Mouse (Mus musculus) cerebellum, postnatal 4 days (tissue): ENCODE results near the gene Emc7.
A peak's percentile ranks its signal among the peaks of the same experiment; 100 is the strongest.

Source experiments
- DNase-seq, 2 experiments: peaks; one replicate each; pipeline ENCODE4 v3.0.0; 2022; ENCODE audit warnings: low spot score in 2 of 2, mixed read lengths in 1 of 2

Gene Emc7

DNA sequence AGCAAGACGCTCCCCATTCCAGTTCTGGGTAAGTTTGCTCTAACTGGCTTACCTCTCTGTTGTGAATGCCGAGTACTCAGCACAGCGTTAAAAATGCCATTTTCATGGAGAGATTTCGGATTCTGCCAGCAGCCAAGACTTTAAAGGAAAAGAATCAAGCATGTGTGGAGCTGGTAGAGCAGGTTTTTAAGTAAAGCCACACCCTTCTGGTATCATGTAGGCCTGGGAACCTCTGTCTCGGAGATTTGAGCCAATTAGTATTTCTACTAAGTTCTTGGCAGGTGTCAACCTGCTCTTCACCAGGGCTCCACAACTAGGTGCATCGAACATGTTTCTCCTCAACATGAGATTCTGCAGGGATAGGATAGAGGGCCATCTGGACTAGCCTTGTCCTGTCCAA lies 21.8 kb downstream of the Emc7 start:
- no peak for DNase-seq

DNA sequence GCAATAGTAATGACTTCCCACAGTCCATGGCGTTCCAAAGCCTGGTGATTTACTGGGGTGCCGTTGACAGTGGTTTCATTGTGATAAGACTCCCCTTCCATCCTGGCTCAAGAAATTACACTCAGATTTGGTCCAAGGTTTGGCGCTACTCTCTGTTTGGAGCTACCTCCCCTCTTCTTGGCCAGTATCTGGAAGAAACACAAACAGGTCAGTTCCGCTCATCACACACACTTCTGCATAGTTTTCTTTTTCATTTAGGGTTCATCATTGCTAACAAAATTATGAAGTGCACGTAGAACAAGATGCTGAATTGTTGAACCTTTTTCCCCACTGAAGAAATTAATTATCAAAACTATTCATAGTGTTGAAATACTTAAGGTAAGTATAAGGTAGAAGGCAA lies 25.9 kb downstream of the Emc7 start, which contains the start of gene Chrm5:
TSS of gene Chrm5 (minus strand) at position 101 of the 400 bp plus-strand sequence.
- DNase-seq = no peak

DNA sequence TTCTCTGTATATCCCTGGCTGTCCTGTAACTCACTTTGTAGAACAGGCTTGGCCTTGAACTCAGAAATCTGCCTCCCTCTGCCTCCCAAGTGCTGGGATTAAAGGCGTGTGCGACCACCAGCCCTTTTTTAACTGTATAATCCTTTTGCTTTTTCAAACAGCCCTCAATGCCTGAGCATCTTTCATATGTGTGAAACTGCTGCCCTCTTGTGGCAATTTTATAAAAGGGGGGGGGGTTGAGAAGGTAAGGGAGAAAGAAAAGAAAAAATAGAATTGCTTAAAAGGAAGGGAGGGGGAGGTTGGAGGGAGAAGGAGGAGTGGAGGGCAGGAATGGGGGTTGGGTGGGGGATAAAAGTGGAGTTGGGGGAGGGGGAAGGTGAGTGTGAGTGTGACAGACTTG lies 26.8 kb downstream of the Emc7 start:
- peak in 1 of 2 experiments; percentile 17 for DNase-seq

DNA sequence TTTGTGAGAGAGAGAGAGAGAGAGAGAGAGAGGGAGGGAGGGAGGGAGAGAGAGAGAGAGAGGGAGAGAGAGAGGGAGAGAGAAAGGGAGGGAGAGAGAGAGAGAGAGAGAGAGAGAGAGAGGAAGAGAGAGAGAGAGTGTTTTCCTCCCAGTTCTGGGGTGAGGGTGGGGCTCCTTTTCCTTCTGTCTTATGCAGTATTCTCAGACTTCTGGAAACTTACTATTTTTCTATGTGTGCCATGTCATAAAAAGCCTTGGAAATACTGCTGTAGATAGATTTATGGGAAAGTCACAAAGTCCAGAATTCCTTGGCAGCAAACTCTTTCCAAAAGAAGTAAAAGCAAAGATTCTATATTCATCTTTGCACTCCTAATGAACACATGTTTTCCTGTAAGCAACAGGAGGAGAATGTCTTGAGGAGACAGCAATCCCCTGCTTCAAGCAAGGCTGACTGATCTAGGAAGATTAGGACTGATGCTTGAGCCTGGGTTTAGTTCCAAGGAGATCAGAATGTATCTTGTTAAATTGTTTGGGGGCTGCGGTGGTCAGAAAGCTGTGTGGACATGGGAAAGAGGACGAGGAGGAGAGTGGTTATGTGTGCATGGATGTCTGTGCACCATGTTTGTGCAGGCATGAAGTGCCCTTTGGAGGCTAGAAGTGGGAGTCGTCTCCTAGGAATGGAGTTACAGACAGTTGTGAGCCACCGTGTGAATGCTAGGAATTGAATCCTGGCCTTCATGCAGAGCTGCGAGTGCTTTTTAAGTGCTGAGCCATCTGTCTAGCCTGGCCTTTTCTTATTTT lies 27.9 kb downstream of the Emc7 start:
- no peak for DNase-seq

DNA sequence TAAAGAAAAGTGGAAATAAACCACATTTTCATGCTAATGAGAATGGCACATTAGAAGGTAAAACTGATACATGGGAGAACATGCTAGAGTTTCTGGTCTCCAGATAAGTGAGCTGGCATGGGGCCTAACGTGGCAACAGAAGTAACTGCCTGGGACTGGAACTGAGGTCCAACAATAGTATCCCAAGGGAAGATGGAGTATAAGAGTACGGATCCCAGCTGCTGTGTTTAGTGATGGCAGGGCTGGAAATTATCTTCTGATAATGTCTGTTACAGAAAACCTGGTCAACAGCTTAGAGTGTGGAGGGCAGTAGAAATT lies 28.5 kb downstream of the Emc7 start:
- no peak for DNase-seq

DNA sequence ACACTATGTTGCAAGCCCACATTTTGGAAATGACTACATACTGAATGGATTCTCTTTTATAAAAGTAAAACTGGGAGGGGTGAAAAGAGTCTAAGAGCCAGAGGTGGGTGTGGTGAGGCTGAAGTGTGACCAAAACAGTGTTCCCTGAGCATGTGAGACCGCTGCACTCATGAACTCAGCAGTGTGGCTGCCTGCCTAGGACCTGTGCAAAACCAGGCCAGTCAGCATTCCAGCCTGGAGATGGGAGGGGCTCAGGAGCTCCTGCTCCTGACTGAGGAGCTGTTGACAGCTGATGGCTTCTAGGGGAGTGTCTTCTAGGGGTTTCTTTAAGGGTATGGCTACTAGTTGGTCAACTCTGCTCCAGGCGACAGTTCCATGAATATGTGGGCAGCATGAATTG lies 30.1 kb downstream of the Emc7 start:
- no peak for DNase-seq

DNA sequence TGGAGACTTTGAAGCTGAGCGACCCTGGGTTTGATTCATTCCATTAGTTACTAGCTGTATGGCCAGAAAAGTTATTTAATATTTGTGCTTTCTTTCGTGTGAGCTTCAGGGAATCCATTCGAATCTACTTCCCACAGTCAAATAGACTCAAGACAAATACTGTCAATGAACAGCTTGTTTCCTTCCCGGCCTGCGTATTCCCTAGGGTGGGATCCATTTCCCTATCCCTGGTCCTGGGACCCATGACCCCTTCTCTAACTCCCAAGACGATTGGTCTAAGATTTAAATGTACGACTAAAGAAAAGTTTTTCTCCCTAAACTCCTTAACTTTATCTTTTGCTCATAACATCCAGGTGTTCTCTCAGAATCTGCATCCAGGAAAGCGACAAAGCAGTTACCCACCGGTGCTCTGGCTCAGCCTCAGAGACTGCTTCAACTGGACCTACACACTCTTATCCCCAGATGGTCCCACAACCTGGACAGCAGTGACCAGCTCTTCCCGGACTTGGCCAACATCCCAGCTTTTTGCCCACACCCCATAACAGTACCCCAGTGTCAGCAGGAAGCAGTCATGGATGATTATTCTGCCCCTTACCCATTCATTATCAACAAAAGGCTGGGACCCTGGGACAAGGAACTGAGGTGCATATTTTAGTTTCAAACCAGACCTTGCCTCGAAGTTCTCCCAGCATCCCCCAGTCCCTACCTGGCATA lies 35.8 kb downstream of the Emc7 start:
- no peak for DNase-seq

DNA sequence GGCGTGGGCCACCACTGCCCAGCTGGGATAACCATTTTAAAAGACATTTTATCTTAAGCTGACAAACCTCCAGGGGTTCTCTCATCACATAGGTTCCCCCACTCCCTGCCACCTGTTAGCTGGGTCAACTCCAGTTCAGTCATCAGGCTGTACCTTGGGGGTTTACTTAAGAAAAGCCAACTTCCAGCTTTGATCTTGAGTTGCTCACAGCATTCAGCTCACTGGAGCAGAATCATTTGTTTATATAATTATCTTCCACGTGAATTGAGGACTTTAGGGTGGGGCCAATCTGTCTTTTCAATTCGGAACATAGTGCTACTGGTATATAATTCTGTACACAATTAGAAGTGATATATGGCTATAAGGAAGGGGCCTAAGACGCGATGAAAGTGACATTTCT lies 36.8 kb downstream of the Emc7 start:
- DNase-seq = no peak

DNA sequence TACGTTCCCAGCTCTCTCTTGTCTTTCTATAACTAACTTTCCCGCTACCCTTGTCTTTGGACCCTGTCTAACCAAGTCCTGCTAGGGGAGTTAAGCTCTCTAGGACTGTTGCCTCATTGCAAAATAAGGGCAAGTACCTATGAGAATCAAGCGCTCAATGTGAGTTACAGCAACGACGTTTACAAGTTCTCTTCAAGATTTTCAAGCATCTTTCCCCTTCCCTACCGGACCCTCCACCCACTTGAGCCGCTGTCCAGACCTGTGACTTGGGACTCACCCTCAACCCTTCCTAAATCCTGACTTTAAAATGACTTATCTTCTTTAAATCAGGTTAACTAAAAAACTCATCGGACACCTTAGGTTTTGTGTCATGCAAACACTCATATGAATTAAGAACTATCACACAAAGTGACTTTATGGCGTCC lies 37.6 kb downstream of the Emc7 start:
- no peak for DNase-seq

DNA sequence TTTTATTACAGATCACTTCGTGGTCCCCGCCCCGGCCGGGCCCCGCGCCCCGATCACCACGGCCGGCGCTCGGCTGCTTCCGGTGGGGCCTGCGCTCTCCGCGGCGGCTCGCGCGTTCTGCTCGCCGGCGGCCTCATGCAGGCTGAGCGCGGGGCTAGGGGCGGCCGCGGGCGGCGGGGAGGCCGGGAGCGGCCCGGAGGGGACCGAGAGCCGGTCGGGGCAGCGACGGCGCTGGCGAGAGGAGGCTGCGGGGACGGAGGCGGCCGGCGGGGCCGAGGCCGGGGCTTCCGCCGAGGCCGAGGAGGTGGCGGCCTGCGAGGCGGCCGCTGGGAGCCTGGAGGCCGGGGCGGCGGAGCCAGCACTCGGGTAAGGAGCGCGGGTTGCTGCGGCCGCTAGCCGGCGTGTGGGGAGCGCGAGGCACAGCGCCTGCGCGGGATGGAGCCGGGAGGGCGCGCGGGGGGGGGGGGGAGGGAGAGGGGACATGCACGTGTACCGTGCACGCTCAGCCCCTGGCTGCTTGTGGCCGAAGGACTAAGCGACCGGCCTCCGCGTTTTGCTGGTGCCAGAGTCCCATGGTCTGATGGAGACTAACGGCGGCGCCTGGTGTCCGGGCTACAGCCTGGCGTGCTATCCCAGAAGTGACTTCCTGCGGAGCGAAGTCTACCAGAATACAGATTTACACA lies 38.2 kb downstream of the Emc7 start, which contains the start of gene Aven:
TSS of gene Aven (plus strand) at position 109 of the 683 bp plus-strand sequence.
- peak; percentile 71 to 85 for DNase-seq

DNA sequence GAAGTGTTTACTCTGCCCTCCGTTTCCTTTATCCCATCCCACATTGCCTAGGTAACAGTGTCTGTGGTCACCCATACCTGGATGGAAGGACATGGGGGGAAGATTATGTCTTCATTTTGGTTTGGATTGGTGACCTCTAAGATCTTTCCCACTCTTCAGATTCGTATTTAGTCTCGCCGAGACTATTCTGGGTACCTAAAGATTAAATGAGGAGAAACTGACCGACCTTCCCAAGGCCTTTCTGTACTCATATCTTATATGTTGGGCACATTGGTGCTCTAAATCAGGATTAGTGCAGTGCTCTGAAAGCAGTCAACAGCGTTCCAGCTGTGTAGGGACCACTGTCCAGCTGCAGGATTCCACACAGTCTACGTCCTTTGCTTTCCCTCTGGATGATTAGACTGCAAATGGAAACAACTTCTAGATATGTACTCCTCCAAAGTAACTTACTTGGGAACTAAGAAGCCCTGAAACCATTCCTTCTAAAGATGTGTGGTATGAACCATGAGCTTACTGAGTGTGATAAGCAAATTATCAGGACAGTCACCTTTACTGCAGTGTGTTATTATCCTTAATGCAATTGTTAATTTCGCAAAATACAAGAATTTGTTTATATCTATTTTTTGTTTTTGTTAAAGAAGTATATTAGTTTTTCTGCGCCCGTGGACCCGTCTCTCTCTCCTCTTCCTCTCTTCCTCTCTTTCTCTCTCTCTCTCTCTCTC lies 38.9 kb downstream of the Emc7 start:
- DNase-seq = no peak

DNA sequence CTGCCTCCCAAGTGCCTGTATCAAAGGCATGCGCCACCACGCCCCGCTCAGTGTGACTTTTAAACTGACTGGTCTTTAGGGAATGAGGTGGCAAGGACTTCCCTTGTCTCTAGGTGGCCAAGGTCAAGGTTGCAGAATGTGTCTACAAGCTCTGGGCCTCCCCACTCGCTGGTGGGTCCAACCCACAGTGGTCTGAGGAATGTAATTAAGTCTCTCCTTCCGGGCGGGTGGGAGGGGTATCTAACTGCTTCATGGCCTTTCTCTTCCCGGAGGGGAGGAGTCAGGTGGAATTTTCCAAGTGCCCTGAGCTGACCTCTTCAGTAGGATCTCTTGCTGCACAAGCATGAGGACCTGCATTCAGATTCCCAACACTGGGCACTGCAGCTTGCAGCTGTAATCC lies 43.1 kb downstream of the Emc7 start:
- DNase-seq = no peak

DNA sequence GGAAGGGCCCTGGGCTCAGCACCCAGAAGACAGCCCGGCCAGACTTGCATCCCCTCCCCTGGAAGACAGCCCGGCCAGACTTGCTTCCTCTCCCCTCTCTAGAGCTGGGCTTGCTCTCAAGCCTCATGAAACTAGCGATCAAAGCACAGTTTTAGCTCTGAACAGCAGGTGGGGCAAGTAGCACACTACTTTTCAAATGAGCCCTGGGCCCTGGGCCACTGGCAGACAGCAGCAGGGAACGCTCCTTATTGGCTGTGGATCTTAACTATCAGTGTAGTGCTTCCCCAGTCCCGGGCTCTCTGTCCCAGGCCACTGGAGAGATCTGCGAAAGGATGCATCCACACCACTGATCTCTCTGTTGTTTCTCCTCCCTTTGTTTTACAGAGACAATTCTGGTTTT lies 46.4 kb downstream of the Emc7 start:
- DNase-seq = peak; percentile 39 to 62

DNA sequence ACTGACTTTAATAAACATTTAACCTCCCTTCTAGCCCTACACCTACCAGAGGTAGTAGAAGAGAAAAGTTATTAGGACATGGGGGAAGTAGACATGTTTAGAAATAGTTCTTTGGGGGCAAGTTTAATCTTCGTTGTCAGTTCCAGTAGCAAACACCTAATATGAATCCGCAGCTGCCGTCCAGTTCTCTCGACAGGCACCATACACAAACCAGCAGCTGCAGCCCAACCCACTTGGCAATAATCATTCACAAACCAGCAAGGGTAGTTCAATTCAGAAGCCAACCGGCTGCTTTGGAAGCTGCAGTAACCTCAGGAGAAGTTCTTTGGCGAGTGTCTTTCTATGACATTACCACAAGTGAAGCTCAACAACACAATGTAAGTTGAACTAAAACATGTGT lies 49.2 kb downstream of the Emc7 start:
- DNase-seq = no peak

DNA sequence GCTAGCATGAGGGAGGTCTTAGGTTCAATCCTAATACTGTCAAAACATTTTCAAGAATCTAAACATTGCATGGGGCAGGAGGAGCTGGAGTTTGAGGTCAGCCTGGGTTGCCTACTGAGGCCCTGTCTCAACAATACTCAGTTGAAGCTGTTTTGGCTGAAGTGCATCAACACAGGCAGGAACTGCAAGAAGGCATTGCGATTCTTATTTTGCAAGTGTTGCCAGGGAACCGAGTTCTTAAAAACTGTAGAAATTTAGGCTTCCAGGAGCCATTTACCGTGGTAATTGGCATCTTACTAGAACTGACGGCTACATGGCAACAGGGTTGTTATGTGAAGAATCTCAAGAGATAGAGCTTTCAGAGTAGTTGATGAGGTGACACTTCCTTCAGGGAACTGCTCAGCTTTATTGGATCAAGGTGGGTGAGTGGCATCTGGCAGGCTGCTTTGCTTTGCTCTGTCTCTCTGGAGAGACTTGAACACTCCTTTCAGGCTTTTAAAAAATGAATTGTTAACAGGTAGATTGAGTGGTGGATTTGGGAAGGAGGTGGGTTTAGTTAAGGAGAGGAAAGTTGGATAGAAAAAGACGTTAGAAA lies 52.1 kb downstream of the Emc7 start:
- no peak for DNase-seq

DNA sequence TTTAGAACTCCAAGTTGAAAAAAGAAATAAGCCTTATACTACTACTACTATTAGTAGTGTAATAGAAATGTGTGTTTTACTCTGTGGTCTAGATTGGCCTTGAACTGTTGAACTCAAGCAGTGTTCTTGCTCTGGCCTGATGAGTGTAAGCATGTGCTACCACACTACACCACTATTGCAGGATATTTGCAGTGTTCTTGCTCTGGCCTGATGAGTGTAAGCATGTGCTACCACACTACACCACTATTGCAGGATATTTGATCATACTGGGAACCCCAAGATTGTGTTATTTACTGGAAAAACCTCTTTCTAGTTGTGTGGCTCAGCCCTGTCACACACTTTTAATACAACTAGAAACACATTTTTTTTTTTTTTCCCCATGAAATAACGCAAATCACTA lies 52.6 kb downstream of the Emc7 start:
- DNase-seq = no peak

DNA sequence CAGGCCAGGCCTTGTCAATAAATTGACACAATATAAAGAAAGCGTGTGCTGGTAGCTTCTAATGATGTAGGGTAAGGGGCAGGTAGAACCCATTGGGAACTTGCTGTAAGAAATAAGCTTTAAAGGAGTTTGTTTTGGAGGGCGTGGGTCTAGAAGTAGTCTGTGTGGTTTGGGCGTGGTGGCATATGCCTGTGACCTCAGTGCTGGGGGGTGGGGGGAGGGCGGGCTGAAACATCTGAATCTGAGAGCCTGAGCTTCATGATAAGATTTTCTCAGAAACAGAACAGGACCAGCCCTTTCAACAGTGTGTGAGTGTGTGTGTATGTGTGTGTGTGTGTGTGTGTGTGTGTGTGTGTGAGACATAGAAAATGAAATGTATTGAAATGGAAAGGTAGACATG lies 55.3 kb downstream of the Emc7 start:
- no peak for DNase-seq

DNA sequence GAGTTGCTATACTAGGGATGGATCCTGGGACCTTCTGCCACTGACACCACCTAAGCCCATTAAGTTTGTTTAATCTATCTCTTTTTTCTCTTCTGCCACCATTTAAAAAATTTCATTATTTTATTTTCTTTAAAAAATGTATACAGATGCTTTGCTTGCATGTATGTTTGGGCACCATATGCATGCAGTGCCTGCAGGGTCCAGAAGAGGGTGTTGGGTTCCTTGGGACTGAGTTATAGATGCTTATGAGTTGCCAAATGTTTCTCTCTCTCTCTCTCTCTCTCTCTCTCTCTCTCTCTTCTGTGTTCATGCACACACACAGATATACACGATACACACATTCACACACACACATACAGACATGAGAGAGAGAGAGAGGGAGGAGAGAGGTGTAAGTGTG lies 58.2 kb downstream of the Emc7 start:
- DNase-seq = no peak

DNA sequence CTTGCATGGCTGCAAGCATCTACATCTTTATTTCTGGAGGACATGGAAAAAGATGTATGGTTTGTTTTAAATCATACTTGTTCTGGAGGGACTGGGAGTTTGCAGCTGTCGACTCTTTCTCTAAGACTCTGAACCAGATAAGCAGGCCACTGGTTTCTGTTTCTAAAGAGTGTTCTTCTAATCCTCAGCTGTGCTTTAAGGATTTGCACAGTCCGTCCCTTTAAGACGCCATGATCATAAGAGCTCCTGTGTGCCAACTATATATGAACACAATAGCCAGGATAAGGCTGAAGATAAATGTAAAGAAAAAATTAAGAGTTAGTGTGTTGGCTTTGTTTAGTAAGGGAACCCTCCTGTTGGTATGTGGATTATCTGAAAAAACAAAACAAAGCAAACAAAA lies 61.9 kb downstream of the Emc7 start:
- DNase-seq = no peak

DNA sequence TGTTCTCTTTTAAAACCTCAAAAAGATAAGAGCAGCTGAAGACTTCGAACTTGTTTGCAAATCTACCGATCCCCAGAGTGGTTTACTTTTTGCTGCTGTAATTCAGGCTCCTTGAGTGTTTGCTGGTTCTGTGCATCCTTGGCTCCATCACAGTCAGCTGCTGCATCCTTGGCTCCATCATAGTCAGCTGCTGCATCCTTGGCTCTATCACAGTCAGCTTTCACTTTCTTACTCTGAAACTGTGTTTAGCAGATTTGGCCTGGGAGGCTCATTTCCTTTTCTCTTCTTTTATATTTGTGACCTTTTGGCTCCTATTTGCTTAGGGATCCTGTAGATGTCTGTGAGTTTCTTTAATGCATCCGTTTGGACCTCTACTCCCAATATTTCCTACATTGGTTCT lies 62.4 kb downstream of the Emc7 start:
- DNase-seq = no peak

DNA sequence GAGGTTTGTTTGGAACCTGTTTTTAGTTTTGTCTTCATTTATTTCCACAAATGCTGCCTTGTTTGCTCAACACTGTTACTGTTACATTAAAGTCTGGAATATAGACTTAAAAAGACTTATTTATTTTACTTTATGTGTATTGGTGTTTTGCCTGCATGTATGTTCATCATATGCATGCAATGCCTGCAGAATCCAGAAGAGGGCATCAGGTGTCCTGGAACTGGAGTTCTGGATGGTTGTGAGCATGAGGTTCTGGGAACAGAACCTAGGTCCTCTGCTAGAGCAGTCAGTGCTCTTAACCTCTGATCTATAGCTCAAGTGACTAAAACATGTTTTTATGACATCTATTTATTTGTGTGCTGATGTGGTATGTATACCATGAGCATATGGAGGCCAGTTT lies 63.7 kb downstream of the Emc7 start:
- no peak for DNase-seq
